Mouse (Mus musculus) erythroblast, adult 5-6 weeks (primary cell): ENCODE data around the gene Olfr644. TPM values are rescaled to one million over a fixed set of nuclear protein-coding genes. Genes with fewer than 3 reads are reported as not detected.

Experiments
- ATAC-seq: replicated peaks from 2 replicates; pipeline ENCODE4 v1.8.0; 2016; ENCODE audit warnings: moderate number of reproducible peaks, mild to moderate bottlenecking, moderate TSS enrichment, inconsistent platforms; ENCODE audit not compliant: poor library complexity, low FRiP score, severe bottlenecking
- total RNA-seq, 2 experiments: library from RNA; stranded (forward) in 1 of 2; stranded (reverse) in 1 of 2; fragments of 150-400 nt in 1 of 2; fragments of 200-764, 138-1000 nt in 1 of 2; gene quantifications; 2 replicates each; pipeline versions ENCODE4 v1.2.3 to v1.2.4; 2015 to 2017; ENCODE audit warnings: low replicate concordance in 2 of 2

Olfr644 gene
- total RNA-seq (2015; ENCODE audit: low replicate concordance): not detected in 2 replicates
- total RNA-seq (2017; ENCODE audit: low replicate concordance): not detected in 2 replicates

- ATAC-seq: no peak
These were observed at the start of gene Olfr644 for GRCm38 (mm10) chr7:104071769-104072168. Olfr644 (minus strand) TSS chr7:104071869.

- ATAC-seq: no peak
These were observed 33.0 kb upstream of the Olfr644 start, which contains the start of gene Olfr646 for GRCm38 (mm10) chr7:104104757-104104972. Olfr646 (plus strand) TSS chr7:104104873.

GRCm38 (mm10) chr7:104103913-104104756 lies 32.5 kb upstream of the Olfr644 start:
- ATAC-seq: no peak

- no peak for ATAC-seq
These were observed 13.7 kb upstream of the Olfr644 start, which contains the start of gene Olfr645 for GRCm38 (mm10) chr7:104085365-104085764. Olfr645 (minus strand) TSS chr7:104085465.

- ATAC-seq: no peak
These were observed 10.3 kb downstream of the Olfr644 start, which contains the start of gene 4930516K23Rik for GRCm38 (mm10) chr7:104061345-104061744. 4930516K23Rik (minus strand) TSS chr7:104061445.

- no peak for ATAC-seq
These were observed 12.5 kb downstream of the Olfr644 start for GRCm38 (mm10) chr7:104059215-104059614.

GRCm38 (mm10) chr7:104052566-104052965 lies 19.1 kb downstream of the Olfr644 start, which contains the start of gene Olfr642:
Olfr642 (minus strand) TSS chr7:104052666.
- no peak for ATAC-seq

GRCm38 (mm10) chr7:104050745-104051144 lies 20.9 kb downstream of the Olfr644 start:
- ATAC-seq: no peak

GRCm38 (mm10) chr7:104035145-104035544 lies 36.5 kb downstream of the Olfr644 start, which contains the start of gene Olfr641:
Olfr641 (plus strand) TSS chr7:104035445.
- no peak for ATAC-seq

- ATAC-seq: no peak
These were observed 44.7 kb downstream of the Olfr644 start for GRCm38 (mm10) chr7:104026978-104027377.

GRCm38 (mm10) chr7:104025473-104025872 lies 46.2 kb downstream of the Olfr644 start, which contains the start of gene Olfr640:
Olfr640 (minus strand) TSS chr7:104025573.
- ATAC-seq: no peak

GRCm38 (mm10) chr7:104021651-104022050 lies 50.0 kb downstream of the Olfr644 start:
- ATAC-seq: no peak

- ATAC-seq: no peak
These were observed 52.7 kb downstream of the Olfr644 start for GRCm38 (mm10) chr7:104018953-104019352.

GRCm38 (mm10) chr7:104017203-104017602 lies 54.5 kb downstream of the Olfr644 start, which contains the start of gene Olfr639:
Olfr639 (minus strand) TSS chr7:104017303.
- no peak for ATAC-seq

Other genes starting within 250 kb of the Olfr644 start
- gene Hbb-bs, start 243.8 kb downstream of the Olfr644 start, total RNA-seq (2015; ENCODE audit: low replicate concordance): 179,259 and 187,171 TPM in 2 replicates
- 69,583 and 76,927 TPM in 2 replicates for gene Hbb-bs, start 243.8 kb downstream of the Olfr644 start, total RNA-seq (2017; ENCODE audit: low replicate concordance)
- gene Hbb-bh2, start 231.3 kb downstream of the Olfr644 start, total RNA-seq (2015; ENCODE audit: low replicate concordance): not detected in 2 replicates
- gene Hbb-bh2, start 231.3 kb downstream of the Olfr644 start, total RNA-seq (2017; ENCODE audit: low replicate concordance): 1.0 and 4.6 TPM in 2 replicates
- gene Hbb-bh1, start 228.7 kb downstream of the Olfr644 start, total RNA-seq (2015; ENCODE audit: low replicate concordance): not detected in 2 replicates
- gene Hbb-bh1, start 228.7 kb downstream of the Olfr644 start, total RNA-seq (2017; ENCODE audit: low replicate concordance): not detected in 2 replicates
- gene Hbb-y, start 218.7 kb downstream of the Olfr644 start, total RNA-seq (2015; ENCODE audit: low replicate concordance): 2.9 and 8.6 TPM in 2 replicates
- not detected in 2 replicates for gene Hbb-y, start 218.7 kb downstream of the Olfr644 start, total RNA-seq (2017; ENCODE audit: low replicate concordance)
- not detected in 2 replicates for gene Olfr66, start 185.6 kb downstream of the Olfr644 start, total RNA-seq (2015; ENCODE audit: low replicate concordance)
- not detected in 2 replicates for gene Olfr66, start 185.6 kb downstream of the Olfr644 start, total RNA-seq (2017; ENCODE audit: low replicate concordance)
- not detected in 2 replicates for gene Olfr64, start 177.4 kb downstream of the Olfr644 start, total RNA-seq (2015; ENCODE audit: low replicate concordance)
- 0.14 and 0.34 TPM in 2 replicates for gene Olfr64, start 177.4 kb downstream of the Olfr644 start, total RNA-seq (2017; ENCODE audit: low replicate concordance)
- gene Olfr65, start 168.4 kb downstream of the Olfr644 start, total RNA-seq (2015; ENCODE audit: low replicate concordance): not detected in 2 replicates
- gene Olfr65, start 168.4 kb downstream of the Olfr644 start, total RNA-seq (2017; ENCODE audit: low replicate concordance): 0.28 TPM in 1 of 2 replicates, not detected in the other
- 1.0 TPM in 1 of 2 replicates, not detected in the other for gene Olfr631, start 143.0 kb downstream of the Olfr644 start, total RNA-seq (2015; ENCODE audit: low replicate concordance)
- gene Olfr631, start 143.0 kb downstream of the Olfr644 start, total RNA-seq (2017; ENCODE audit: low replicate concordance): 2.1 TPM in 1 of 2 replicates, not detected in the other
- gene Olfr632, start 137.5 kb downstream of the Olfr644 start, total RNA-seq (2015; ENCODE audit: low replicate concordance): not detected in 2 replicates
- gene Olfr632, start 137.5 kb downstream of the Olfr644 start, total RNA-seq (2017; ENCODE audit: low replicate concordance): 1.7 TPM in 1 of 2 replicates, not detected in the other
- not detected in 2 replicates for gene Olfr633, start 127.4 kb downstream of the Olfr644 start, total RNA-seq (2015; ENCODE audit: low replicate concordance)
- gene Olfr633, start 127.4 kb downstream of the Olfr644 start, total RNA-seq (2017; ENCODE audit: low replicate concordance): not detected in 2 replicates
- not detected in 2 replicates for gene Olfr635, start 100.7 kb downstream of the Olfr644 start, total RNA-seq (2015; ENCODE audit: low replicate concordance)
- 0.09 and 0.14 TPM in 2 replicates for gene Olfr635, start 100.7 kb downstream of the Olfr644 start, total RNA-seq (2017; ENCODE audit: low replicate concordance)
- gene Olfr638, start 73.1 kb downstream of the Olfr644 start, total RNA-seq (2015; ENCODE audit: low replicate concordance): not detected in 2 replicates
- gene Olfr638, start 73.1 kb downstream of the Olfr644 start, total RNA-seq (2017; ENCODE audit: low replicate concordance): not detected in 2 replicates
- not detected in 2 replicates for gene Olfr639, start 54.6 kb downstream of the Olfr644 start, total RNA-seq (2015; ENCODE audit: low replicate concordance)
- 0.09 and 0.14 TPM in 2 replicates for gene Olfr639, start 54.6 kb downstream of the Olfr644 start, total RNA-seq (2017; ENCODE audit: low replicate concordance)
- gene Olfr640, start 46.3 kb downstream of the Olfr644 start, total RNA-seq (2015; ENCODE audit: low replicate concordance): not detected in 2 replicates
- not detected in 2 replicates for gene Olfr640, start 46.3 kb downstream of the Olfr644 start, total RNA-seq (2017; ENCODE audit: low replicate concordance)
- gene Olfr641, start 36.4 kb downstream of the Olfr644 start, total RNA-seq (2015; ENCODE audit: low replicate concordance): not detected in 2 replicates
- gene Olfr641, start 36.4 kb downstream of the Olfr644 start, total RNA-seq (2017; ENCODE audit: low replicate concordance): 0.98 TPM in 1 of 2 replicates, not detected in the other
- not detected in 2 replicates for gene Olfr642, start 19.2 kb downstream of the Olfr644 start, total RNA-seq (2015; ENCODE audit: low replicate concordance)
- gene Olfr642, start 19.2 kb downstream of the Olfr644 start, total RNA-seq (2017; ENCODE audit: low replicate concordance): 0.14 TPM in 1 of 2 replicates, not detected in the other
- gene 4930516K23Rik, start 10.4 kb downstream of the Olfr644 start, total RNA-seq (2015; ENCODE audit: low replicate concordance): not detected in 2 replicates
- gene 4930516K23Rik, start 10.4 kb downstream of the Olfr644 start, total RNA-seq (2017; ENCODE audit: low replicate concordance): not detected in 2 replicates
- not detected in 2 replicates for gene Olfr645, start 13.6 kb upstream of the Olfr644 start, total RNA-seq (2015; ENCODE audit: low replicate concordance)
- gene Olfr645, start 13.6 kb upstream of the Olfr644 start, total RNA-seq (2017; ENCODE audit: low replicate concordance): not detected in 2 replicates
- gene Olfr646, start 33.0 kb upstream of the Olfr644 start, total RNA-seq (2015; ENCODE audit: low replicate concordance): not detected in 2 replicates
- not detected in 2 replicates for gene Olfr646, start 33.0 kb upstream of the Olfr644 start, total RNA-seq (2017; ENCODE audit: low replicate concordance)
- gene Ubqln5, start 58.0 kb upstream of the Olfr644 start, total RNA-seq (2015; ENCODE audit: low replicate concordance): not detected in 2 replicates
- not detected in 2 replicates for gene Ubqln5, start 58.0 kb upstream of the Olfr644 start, total RNA-seq (2017; ENCODE audit: low replicate concordance)
- not detected in 2 replicates for gene Olfr643, start 65.5 kb upstream of the Olfr644 start, total RNA-seq (2015; ENCODE audit: low replicate concordance)
- not detected in 2 replicates for gene Olfr643, start 65.5 kb upstream of the Olfr644 start, total RNA-seq (2017; ENCODE audit: low replicate concordance)
- not detected in 2 replicates for gene Ubqln3, start 71.4 kb upstream of the Olfr644 start, total RNA-seq (2015; ENCODE audit: low replicate concordance)
- not detected in 2 replicates for gene Ubqln3, start 71.4 kb upstream of the Olfr644 start, total RNA-seq (2017; ENCODE audit: low replicate concordance)
- gene Ubqlnl, start 78.7 kb upstream of the Olfr644 start, total RNA-seq (2015; ENCODE audit: low replicate concordance): not detected in 2 replicates
- not detected in 2 replicates for gene Ubqlnl, start 78.7 kb upstream of the Olfr644 start, total RNA-seq (2017; ENCODE audit: low replicate concordance)
- gene Olfm5, start 93.0 kb upstream of the Olfr644 start, total RNA-seq (2015; ENCODE audit: low replicate concordance): not detected in 2 replicates
- gene Olfm5, start 93.0 kb upstream of the Olfr644 start, total RNA-seq (2017; ENCODE audit: low replicate concordance): 0.34 TPM in 1 of 2 replicates, not detected in the other
- gene Olfr648, start 111.5 kb upstream of the Olfr644 start, total RNA-seq (2015; ENCODE audit: low replicate concordance): 1.5 and 2.1 TPM in 2 replicates
- 0.14 and 0.60 TPM in 2 replicates for gene Olfr648, start 111.5 kb upstream of the Olfr644 start, total RNA-seq (2017; ENCODE audit: low replicate concordance)
- not detected in 2 replicates for gene Olfr649, start 124.1 kb upstream of the Olfr644 start, total RNA-seq (2015; ENCODE audit: low replicate concordance)
- gene Olfr649, start 124.1 kb upstream of the Olfr644 start, total RNA-seq (2017; ENCODE audit: low replicate concordance): not detected in 2 replicates
- gene Trim6, start 146.9 kb upstream of the Olfr644 start, total RNA-seq (2015; ENCODE audit: low replicate concordance): not detected in 2 replicates
- 0.09 and 0.56 TPM in 2 replicates for gene Trim6, start 146.9 kb upstream of the Olfr644 start, total RNA-seq (2017; ENCODE audit: low replicate concordance)
- gene Trim34a, start 172.6 kb upstream of the Olfr644 start, total RNA-seq (2015; ENCODE audit: low replicate concordance): 19.8 and 23.4 TPM in 2 replicates
- gene Trim34a, start 172.6 kb upstream of the Olfr644 start, total RNA-seq (2017; ENCODE audit: low replicate concordance): 21.4 and 27.9 TPM in 2 replicates
- gene Trim5, start 216.2 kb upstream of the Olfr644 start, total RNA-seq (2015; ENCODE audit: low replicate concordance): 3.8 and 8.6 TPM in 2 replicates
- 0.28 and 2.8 TPM in 2 replicates for gene Trim5, start 216.2 kb upstream of the Olfr644 start, total RNA-seq (2017; ENCODE audit: low replicate concordance)
- 40.8 and 46.3 TPM in 2 replicates for gene Trim12a, start 243.6 kb upstream of the Olfr644 start, total RNA-seq (2015; ENCODE audit: low replicate concordance)
- 35.4 and 42.4 TPM in 2 replicates for gene Trim12a, start 243.6 kb upstream of the Olfr644 start, total RNA-seq (2017; ENCODE audit: low replicate concordance)